Mouse (Mus musculus) midbrain, embryonic 10.5 days (tissue): ENCODE measurements at regions not wholly inside any gene's neighbourhood (a gene's known extent, or its start where the extent isn't known, plus 50 kb on each side); places are given as distances from the start of the nearest gene placed in this dataset.
"Not testable (repeated sequence)": the region's sequence is repeated elsewhere in the genome, so short reads cannot be mapped to it uniquely, and the experiment has no call there.

Experiments used
- DNase-seq: peaks from one replicate; pipeline ENCODE4 v3.0.0-alpha.2; 2017; ENCODE audit warnings: low spot score
- H3K27ac ChIP-seq: fragments of 300-500 bp; sonication (generic); replicated peaks from 2 replicates; pipeline ENCODE4 v1.5.1; 2016; ENCODE audit warnings: mild to moderate bottlenecking
- H3K27me3 ChIP-seq: fragments of 300-500 bp; sonication (generic); 2 replicates; pipeline ENCODE4 v1.6.1; 2016; ENCODE audit warnings: low read depth, mild to moderate bottlenecking; ENCODE audit not compliant: poor library complexity, severe bottlenecking
- H3K36me3 ChIP-seq: fragments of 300-500 bp; sonication (generic); 2 replicates; pipeline ENCODE4 v1.6.1; 2016; ENCODE audit warnings: mild to moderate bottlenecking, moderate library complexity
- H3K4me1 ChIP-seq: fragments of 300-500 bp; sonication (generic); 2 replicates; pipeline ENCODE4 v1.6.1; 2016
- H3K4me3 ChIP-seq: fragments of 300-500 bp; sonication (generic); 2 replicates; pipeline ENCODE4 v1.5.1; 2016; ENCODE audit warnings: mild to moderate bottlenecking, moderate library complexity
- H3K9me3 ChIP-seq: fragments of 300-500 bp; sonication (generic); replicated peaks from 2 replicates; pipeline ENCODE4 v1.6.1; 2016; ENCODE audit warnings: mild to moderate bottlenecking
- WGBS: fragments of 180-500 bp; shearing (Covaris S2); methylation state at CpG from one replicate; pipeline ENCODE4 v1.1.7; 2016; 5-methylcytosine and 5-hydroxymethylcytosine counted together

GRCm38 (mm10) chr1:176615673-176616072 lies 198.2 kb downstream of the Cep170 start:
- Histone ChIP-seq H3K27ac (no peak overlapping the region), H3K27me3 (no peaks in the 10 kb centered on the region), H3K36me3 (no peaks in the 10 kb centered on the region), H3K4me3 (no peak overlapping the region), H3K4me1 (no peaks in the 10 kb centered on the region), H3K9me3 (no peaks in the 10 kb centered on the region)
- 78% methylated on average over 2 of the region's 2 CpGs for WGBS
- DNase-seq, result no peak

- Histone ChIP-seq H3K36me3 (no peaks in the 10 kb centered on the region), H3K27me3 (no peaks in the 10 kb centered on the region), H3K27ac (no peak overlapping the region), H3K4me3 (no peak overlapping the region), H3K4me1 (no peaks in the 10 kb centered on the region), H3K9me3 (no peaks in the 10 kb centered on the region)
- DNase-seq, result no peak
- WGBS, result 84% methylated on average over 2 of the region's 2 CpGs
Measured at GRCm38 (mm10) chr1:176594312-176594711, 219.6 kb downstream of the Cep170 start.

GRCm38 (mm10) chr1:176588144-176588543 lies 225.7 kb downstream of the Cep170 start:
- 44% methylated on average over 2 of the region's 2 CpGs for WGBS
- no peak for DNase-seq
- H3K36me3 ChIP-seq, result no peaks in the 10 kb centered on the region
- peaks cover 4% of the 10 kb centered on the region for H3K9me3 ChIP-seq
- H3K27ac ChIP-seq, result no peak overlapping the region
- H3K27me3 ChIP-seq, result no peaks in the 10 kb centered on the region
- H3K4me3 ChIP-seq, result no peak overlapping the region
- no peaks in the 10 kb centered on the region for H3K4me1 ChIP-seq

DNA sequence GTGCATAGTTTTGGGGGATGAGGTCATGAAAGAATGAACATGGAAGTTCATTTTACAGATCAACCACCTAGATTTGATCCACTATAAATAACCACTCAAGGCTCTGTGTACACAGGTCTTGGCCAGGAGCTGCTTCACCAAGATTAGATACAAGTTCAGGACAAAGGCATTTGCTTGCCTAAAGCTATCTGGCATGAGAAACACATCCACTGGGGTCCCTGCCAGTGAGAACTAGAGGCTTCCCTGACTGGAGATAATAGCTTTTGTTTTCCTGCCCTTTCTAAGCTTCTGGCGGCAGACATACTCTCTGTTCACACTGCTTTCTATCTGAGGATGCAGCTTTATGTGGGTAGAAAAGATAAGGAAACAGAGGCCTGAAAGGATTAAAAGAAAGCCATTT lies 240.2 kb downstream of the Cep170 start:
- WGBS, result 10% methylated on average over 1 of the region's 1 CpGs
- Histone ChIP-seq H3K27me3 (no peaks in the 10 kb centered on the region), H3K36me3 (no peaks in the 10 kb centered on the region), H3K4me3 (no peak overlapping the region), H3K9me3 (no peaks in the 10 kb centered on the region), H3K27ac (no peak overlapping the region), H3K4me1 (peaks cover 11% of the 10 kb centered on the region)
- DNase-seq, result no peak

GRCm38 (mm10) chr1:176558457-176559415 lies 255.1 kb downstream of the Cep170 start:
- H3K9me3 ChIP-seq, result no peaks in the 10 kb centered on the region; the same call in 1 of the 2 replicates
- WGBS, result 81% methylated on average over 11 of the region's 11 CpGs
- H3K27me3 ChIP-seq, result no peaks in the 10 kb centered on the region
- H3K4me3 ChIP-seq, result no peak overlapping the region
- H3K27ac ChIP-seq, result no peak overlapping the region
- DNase-seq, result no peak
- H3K36me3 ChIP-seq, result no peaks in the 10 kb centered on the region
- no peaks in the 10 kb centered on the region for H3K4me1 ChIP-seq

DNA sequence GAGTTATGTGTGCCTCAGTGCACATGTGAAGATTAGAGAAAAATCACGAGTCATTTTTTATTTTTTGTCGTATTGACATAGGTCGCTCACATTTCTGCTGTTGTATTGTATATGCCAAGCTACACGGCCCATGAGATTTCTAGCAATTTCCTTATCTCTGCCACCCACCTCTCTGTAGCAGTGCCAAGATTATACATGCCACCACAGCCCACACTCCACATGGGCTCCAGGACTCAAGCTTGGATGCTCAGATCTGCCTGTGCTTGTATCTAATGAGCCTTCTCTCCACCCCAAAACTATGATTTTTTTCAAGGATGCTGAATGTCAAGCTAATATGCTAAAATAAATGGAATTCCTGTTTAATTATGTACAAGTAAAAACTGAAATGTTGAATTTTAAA lies 259.3 kb upstream of the Pld5 start:
- no peak for DNase-seq
- H3K36me3 ChIP-seq, result no peaks in the 10 kb centered on the region
- H3K9me3 ChIP-seq, result no peaks in the 10 kb centered on the region
- no peak overlapping the region for H3K27ac ChIP-seq
- WGBS, result 86% methylated on average over 4 of the region's 4 CpGs
- H3K4me1 ChIP-seq, result no peaks in the 10 kb centered on the region
- no peak overlapping the region for H3K4me3 ChIP-seq
- H3K27me3 ChIP-seq, result no peaks in the 10 kb centered on the region

GRCm38 (mm10) chr1:176529037-176529436 lies 253.9 kb upstream of the Pld5 start:
- Histone ChIP-seq H3K4me3 (no peak overlapping the region), H3K27ac (no peak overlapping the region), H3K4me1 (no peaks in the 10 kb centered on the region), H3K9me3 (no peaks in the 10 kb centered on the region), H3K27me3 (no peaks in the 10 kb centered on the region), H3K36me3 (no peaks in the 10 kb centered on the region)
- 83% methylated on average over 2 of the region's 2 CpGs for WGBS
- DNase-seq, result no peak

- Histone ChIP-seq H3K36me3 (no peaks in the 10 kb centered on the region), H3K27me3 (no peaks in the 10 kb centered on the region), H3K4me1 (no peaks in the 10 kb centered on the region), H3K4me3 (no peak overlapping the region), H3K9me3 (no peaks in the 10 kb centered on the region), H3K27ac (no peak overlapping the region)
- 89% methylated on average over 3 of the region's 3 CpGs for WGBS
- no peak for DNase-seq
Measured at GRCm38 (mm10) chr1:176511467-176511866, 236.4 kb upstream of the Pld5 start.

DNA sequence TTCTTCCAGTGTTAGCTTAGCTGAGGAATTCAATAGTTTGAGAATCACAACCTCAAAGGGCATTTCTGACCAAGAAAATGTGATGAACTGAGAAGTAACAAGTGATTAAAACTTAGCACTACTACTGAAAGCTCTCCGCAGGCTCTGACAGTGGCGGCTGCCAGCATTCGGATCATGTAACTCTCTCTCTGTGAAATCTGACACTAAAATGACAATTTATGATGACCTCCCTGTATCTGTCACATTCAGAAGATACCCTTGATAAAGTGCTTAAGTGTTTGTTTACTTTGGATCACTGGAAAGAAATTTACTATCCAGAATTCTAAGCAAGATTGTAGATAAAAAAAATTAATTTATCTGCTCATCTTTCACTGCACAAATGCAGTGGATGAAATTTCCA lies 230.3 kb upstream of the Pld5 start:
- WGBS, result 75% methylated on average over 3 of the region's 3 CpGs

GRCm38 (mm10) chr1:176504731-176505130 lies 229.6 kb upstream of the Pld5 start:
- H3K27me3 ChIP-seq, H3K36me3 ChIP-seq, H3K4me1 ChIP-seq, DNase-seq, H3K4me3 ChIP-seq, H3K27ac ChIP-seq, H3K9me3 ChIP-seq: not testable (repeated sequence)
- WGBS, result 85% methylated on average over 6 of the region's 6 CpGs

More for the DNA sequence above, 230.3 kb upstream of the Pld5 start:
- DNase-seq, result no peak
- no peaks in the 10 kb centered on the region for H3K36me3 ChIP-seq
- no peaks in the 10 kb centered on the region for H3K27me3 ChIP-seq
- H3K27ac ChIP-seq, result no peak overlapping the region
- no peak overlapping the region for H3K4me3 ChIP-seq
- H3K4me1 ChIP-seq, result no peaks in the 10 kb centered on the region
- no peaks in the 10 kb centered on the region for H3K9me3 ChIP-seq

DNA sequence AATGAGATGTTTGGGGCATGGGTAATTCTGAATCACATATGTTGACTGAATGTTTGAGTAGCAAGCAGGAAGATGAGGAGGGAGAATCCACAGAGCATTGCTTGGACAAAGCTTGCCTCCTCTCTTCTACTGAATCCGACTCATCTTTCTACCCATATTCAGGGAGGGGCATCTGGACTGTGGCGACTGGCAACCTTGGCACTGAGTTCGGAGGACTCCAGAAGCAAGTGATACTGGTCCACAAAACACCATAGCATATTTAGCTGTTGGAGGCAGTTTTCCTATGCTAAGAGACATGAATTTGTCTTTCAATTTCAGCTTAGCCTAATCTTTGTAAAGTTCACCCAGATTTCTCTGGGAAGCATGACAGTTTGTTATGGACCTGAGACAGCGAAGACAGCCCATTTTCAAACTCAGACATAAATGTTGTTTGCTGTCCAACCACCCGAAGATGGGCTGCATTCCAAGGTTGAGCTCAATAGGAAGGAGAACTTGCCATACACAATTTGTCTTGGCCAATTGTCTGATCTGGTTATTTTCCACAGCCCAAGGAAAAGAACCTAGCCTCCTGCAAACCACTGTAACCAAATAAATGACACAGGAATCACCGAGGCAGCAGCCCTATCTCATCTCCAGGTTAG lies 224.0 kb upstream of the Pld5 start:
- Histone ChIP-seq H3K4me3 (no peak overlapping the region), H3K27ac (no peak overlapping the region), H3K36me3 (no peaks in the 10 kb centered on the region), H3K27me3 (no peaks in the 10 kb centered on the region), H3K4me1 (no peaks in the 10 kb centered on the region), H3K9me3 (no peaks in the 10 kb centered on the region)
- 93% methylated on average over 6 of the region's 6 CpGs for WGBS
- DNase-seq, result no peak

- no peak for DNase-seq
- WGBS, result 91% methylated on average over 1 of the region's 1 CpGs
- H3K9me3 ChIP-seq, result no peaks in the 10 kb centered on the region
- no peaks in the 10 kb centered on the region for H3K27me3 ChIP-seq
- H3K27ac ChIP-seq, result no peak overlapping the region
- no peaks in the 10 kb centered on the region for H3K36me3 ChIP-seq
- no peaks in the 10 kb centered on the region for H3K4me1 ChIP-seq
- no peak overlapping the region for H3K4me3 ChIP-seq
Measured at GRCm38 (mm10) chr1:176468560-176468959, 193.4 kb upstream of the Pld5 start.

DNA sequence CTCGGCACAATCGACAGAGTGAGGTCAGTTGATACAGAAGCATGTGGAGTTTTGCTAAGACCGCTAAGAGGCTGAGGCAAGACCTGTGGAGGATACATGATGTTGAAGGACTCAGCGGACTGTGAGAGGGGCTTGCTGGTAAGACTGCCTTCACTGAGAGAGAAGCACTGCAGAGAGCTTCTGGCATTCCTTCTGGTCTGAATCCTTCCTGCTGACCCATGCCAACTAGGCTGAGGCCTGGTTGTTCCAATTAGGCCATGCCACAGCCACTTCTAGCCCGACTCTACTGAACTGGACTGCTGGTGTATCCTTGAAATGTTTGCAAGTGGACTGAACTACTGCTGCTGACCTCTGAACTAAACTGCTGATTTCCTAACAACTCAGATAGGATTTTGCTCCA lies 187.0 kb upstream of the Pld5 start:
- no peaks in the 10 kb centered on the region for H3K4me1 ChIP-seq
- H3K27ac ChIP-seq, result no peak overlapping the region
- DNase-seq, result no peak
- H3K27me3 ChIP-seq, result no peaks in the 10 kb centered on the region
- H3K9me3 ChIP-seq, result no peaks in the 10 kb centered on the region
- no peaks in the 10 kb centered on the region for H3K36me3 ChIP-seq
- no peak overlapping the region for H3K4me3 ChIP-seq
- WGBS, result 85% methylated on average over 5 of the region's 5 CpGs
